Mouse (Mus musculus) adrenal gland, postnatal 14 days (tissue): ENCODE measurements around the gene Dennd6a. TPM values are rescaled to one million over a fixed set of nuclear protein-coding genes. Genes with fewer than 3 reads are reported as not detected.
A peak's percentile ranks its signal among the peaks of the same experiment; 100 is the strongest.
"Not testable (repeated sequence)": the region's sequence is repeated elsewhere in the genome, so short reads cannot be mapped to it uniquely, and the experiment has no call there.

ENCODE experiments used
- DNase-seq: peaks from one replicate; pipeline ENCODE4 v3.0.0; 2021; ENCODE audit warnings: mixed read lengths
- total RNA-seq: library from RNA; stranded (reverse); gene quantifications from 2 replicates; pipeline ENCODE4 v1.2.3, GENCODE M21; 2021

Dennd6a gene
- total RNA-seq, 1 experiment from 2014 or later = 32.5 TPM

DNA sequence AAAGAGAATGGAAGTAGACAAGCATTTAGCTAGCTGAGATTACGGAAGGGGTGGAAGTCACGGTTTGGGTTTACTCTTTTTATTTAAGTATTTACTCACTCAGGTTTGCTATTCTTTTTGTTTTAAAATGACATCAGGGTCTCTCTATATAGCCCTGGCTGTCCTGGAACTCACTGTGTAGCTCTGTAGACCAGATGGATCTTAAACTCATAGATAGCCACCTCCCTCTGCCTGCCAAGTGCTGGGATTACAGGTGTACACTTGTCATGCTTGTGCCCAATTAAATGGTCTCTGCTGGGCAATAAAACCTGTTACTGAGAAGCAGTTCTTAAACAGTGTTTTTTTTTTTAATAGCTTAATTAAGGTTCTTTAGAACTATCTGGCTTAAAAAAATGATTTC, 66.3 kb downstream of the Dennd6a start:
- DNase-seq = no peak

DNA sequence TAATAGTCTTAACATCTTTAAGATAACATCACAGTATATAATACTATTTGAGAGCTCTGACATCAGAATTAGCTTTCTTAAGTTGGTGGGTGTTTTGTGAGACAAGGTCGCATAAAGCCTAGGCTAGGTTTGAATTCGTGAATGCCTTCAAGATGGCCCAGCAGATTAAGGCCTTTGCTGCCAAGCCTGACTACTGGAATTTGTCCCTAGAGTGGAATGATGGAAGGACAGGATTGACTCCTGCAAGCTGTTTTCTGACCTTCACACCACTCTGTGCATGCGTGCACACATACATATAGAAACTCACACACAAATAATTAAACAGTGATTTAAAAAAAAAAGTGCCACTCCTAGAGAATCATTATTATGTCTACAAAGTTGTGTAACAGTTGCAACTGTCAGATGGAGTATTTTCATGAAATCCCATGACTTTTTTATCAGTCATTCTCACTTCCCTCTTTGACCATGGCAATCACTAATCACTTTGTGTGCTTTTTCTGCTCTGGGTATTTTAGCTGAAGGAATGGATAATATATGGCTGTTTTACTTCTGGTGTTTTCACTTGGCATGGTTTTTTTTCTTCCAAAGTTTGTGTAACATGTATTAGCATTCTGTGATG, 69.5 kb downstream of the Dennd6a start:
- no peak for DNase-seq

DNA sequence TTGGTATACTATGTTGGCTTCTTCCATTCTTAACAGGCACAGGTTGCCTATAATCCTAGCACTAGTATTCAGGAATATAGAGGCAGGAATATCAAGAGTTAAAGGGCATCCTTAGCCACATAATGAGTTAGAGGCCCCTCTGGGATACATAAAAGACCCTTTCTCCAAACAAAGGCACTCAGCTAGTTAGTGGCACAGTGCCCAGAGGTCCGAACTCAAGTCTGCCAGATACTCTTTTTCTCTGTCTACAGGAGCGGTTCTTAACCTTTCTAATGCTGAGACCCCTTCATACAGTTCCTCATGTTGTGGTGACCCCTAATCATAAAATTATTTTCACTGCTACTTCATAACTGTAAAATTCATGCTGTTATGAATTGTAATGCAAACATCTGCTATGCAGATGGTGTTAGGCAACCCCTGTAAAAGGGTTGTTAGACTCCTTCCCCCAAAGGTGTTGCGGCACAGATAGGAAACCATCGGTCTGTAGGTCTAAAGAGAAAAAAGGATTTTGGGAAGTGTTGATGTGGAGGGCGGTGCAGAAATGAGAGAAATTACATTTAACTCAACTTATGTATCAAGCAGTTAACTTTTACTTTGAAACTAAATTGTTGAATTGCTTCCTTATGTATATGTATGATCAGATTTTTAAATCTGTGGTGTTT, 72.5 kb downstream of the Dennd6a start:
- DNase-seq = no peak

DNA sequence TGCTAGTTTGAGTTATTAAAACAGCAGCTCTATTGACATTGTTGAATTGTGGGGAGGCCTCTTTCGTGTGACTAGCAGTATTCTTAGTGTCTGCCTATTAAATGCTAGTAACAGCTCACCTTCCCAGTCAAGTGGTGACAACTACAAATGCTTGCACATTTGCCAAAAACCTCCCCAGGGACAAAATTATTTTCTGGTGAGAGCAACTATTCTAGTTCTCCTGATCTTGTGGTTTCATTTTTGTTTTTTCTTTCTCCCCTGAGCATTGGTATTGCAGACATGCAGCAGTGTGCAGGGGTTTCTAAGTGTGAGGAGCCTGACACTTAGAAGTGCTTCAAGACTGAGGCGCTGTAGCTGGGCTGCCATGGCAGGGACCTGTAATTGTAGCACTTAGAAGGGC, 74.2 kb downstream of the Dennd6a start:
- peak; percentile 21 for DNase-seq

DNA sequence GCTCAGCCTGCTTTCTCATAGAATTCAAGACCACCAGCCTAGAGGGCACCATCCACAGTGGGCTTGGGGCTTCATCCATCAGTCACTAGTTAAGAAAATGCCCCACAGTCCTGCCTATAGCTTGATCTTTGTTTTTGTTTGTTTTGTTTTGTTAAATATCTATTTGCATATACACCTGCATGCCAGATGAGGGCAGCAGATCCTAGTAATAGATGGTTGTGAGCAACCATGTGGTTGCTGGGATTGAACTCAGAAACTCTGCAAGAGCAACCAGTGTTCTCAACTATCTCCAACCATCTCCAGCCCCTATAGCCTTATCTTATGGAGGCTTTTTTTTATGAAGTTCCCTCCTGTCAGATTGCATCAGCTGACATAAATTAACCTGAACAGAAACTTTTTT, 78.2 kb downstream of the Dennd6a start:
- no peak for DNase-seq

DNA sequence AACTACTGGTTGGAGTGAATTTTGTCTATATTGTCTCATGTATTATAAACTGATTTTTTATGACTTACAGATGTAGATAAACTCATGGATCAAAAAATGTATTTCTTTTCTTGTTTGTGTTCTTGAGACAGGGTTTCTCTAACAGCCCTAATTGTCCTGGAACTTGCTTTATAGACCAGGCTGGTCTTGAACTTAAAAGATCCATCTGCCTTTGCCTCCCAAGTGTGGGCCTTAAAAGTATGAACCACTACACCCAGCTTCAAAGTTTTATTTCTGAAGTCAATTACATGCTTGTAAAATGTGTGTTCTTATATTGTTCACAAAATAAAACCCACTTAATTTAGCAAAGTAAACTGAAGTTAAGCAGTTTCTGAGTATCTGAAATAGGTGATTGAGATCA, 84.5 kb downstream of the Dennd6a start:
- DNase-seq = no peak

DNA sequence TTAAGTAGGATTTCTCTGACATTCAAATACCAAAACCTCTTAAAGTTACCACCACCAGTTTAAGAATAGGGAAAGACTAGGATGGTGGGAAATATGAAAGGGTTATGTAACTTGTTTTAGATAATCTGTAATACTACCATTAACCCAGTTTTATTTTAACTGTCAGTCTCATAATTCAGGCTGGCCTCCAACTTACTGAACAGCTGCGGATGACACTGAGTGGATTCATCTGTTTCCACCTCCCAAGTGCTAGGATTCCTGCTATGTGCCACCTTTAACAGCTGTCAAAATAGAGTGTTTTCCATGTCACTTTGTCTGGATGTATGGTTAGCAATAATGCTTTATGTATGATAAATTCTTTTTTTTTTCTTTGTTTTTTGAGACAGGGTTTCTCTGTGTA, 86.6 kb downstream of the Dennd6a start:
- no peak for DNase-seq

DNA sequence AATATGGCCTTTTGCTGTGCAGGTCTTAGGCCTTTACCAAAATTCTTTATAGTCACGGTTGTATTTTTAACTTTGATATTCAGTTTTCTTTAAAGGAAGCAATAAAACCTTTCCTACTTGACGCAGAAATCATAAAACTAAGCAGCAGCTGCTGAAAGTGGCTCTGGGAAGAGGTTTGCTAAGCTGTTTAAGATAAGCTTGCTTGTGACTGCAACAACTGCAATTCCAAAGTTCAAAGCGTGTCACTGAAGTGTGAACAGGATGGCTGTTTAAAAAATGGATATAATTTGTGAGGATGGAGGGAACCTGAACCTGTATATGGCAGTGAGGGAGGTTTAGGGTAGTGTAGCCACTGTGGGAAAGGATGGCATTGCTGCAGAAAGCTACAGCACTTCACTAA, 88.4 kb downstream of the Dennd6a start:
- no peak for DNase-seq

DNA sequence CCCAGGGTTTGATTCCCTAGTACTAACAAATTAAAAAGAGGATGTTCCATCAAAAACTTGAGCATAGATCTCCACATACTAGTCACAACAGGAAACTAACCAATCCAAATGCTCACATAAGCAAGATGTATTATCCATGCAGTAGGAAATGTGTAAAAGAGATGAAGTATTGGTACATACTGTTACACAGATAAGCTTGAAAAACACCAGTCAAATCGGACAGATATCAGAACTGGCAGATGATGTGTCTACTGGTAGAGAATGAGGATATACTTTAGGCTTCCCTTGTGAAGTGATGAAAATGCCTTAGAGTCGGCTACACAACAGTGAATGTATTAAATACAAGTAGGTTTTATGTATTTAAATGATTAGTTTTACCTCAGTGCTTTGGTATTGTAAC, 88.8 kb downstream of the Dennd6a start:
- no peak for DNase-seq

DNA sequence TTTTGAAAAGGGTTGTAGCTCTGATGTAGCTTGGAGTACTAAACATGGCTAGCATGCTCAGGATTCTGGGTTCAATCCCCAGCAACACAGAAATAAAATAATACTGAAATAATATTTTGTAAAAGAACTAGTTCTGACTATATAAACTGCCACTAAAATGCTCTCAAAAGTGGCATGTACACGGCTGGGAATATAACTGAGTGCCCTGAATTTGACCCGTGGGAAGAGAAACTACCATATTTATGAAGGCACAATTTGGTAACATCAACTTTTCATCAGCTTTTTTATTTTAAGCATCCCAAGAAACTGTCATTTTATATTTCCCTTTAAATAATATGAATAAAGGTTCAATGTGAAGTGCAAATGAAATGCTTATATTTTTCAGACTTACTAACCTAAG, 90.2 kb downstream of the Dennd6a start:
- no peak for DNase-seq

DNA sequence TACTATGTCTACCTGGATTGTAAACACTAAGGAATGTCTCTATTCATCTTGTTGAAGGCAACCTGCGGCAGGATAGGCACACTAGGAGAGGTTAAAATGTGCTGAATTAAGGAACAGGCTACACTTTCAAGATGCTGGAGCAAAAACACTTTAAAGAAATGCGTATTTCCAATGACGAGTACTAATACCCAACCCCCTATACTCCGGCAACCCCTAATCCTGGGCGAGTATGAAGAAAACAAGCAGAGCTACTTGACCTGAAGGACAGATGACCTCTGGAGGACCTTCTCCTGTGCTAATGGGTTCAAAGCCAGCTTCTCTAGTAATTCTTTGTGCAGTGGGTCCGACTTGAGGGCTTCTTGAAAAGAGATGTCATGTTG, 94.3 kb downstream of the Dennd6a start:
- no peak for DNase-seq

DNA sequence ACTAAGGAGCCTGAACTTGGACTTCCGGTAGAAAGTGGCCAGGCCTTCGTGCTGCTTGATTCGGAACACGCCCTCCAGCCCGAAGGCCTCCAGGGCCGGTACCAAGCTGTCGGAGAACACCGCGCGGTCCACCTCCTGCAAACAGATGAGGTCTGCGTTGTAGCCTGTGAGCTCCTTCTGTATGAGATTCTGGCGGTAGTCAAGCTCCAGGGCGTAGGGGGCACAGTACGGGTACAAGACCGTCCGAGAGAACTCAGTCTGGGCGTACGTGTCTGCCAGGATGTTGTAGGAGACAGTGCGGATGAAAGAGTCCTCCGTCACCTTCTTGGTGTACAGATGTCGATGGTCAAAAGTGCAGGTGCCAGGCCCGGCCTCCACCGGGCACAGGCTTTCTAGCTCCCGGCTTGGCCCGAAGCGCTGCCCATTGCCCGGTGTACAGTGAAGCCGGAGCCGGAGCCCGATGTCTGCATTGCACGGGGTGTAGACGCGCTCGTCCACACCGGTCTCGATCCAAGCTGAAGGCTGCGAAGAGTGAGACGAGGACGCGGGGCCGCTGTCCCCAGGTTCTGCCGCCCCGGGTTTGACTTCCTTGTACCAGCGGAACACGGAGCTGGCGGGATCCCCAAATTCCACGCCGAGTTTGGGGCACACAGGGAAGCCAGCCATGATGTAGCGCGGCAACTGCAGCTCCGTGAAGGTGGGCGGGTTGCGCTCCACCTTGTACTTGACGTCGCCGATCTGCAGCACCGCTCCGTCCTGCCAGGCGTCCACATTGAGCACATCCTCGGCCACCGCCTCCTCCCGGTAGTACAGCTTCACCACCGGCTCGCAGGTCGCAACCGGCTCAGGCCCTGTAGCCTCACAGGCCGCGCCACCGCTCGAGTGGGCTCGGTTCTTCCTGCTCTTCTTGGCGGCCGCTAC, 95.0 kb downstream of the Dennd6a start:
- peak; percentile 70 for DNase-seq

DNA sequence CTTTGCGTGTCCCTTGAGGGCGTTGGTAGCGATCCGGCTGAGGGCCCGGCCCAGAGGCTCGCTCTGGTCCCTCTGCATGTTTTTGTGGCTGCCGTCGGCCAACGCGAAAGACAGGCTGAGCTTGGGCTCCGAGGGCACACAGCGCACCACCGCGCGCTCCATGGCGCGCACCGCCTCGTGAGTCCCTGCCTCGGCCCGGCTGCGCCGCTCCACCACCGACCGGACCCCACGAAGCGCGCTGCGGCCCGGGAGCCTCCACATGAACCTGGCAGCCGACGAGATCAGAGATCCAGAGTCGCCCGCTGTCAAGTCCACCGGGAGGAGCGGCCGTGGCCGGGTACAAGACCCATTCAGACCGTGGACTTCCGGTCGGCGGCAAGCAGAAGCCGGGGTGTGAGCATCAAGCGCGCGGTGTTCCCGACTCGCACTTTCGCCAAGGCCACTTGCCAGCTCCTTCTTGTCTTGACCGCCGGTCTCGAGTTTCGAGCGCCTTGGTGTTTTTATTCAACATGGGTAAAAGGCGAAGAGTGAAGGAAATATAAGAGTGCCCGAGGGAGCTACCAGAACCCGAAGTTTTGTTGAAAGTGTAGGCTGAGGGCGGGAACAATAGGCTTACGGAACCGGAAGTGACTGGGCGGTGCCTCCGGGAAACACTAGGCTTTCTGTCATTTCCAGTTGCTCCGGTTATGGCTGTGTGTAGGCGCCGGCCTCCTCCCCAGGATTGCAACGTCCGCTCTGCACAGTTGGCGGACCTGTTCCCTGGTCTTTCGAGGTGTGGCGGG, 95.8 kb downstream of the Dennd6a start, which contains the start of gene Pde12:
Gene Pde12 (minus strand): TSS at position 592 of the 782 bp plus-strand sequence.
- DNase-seq = peak; percentile 90

DNA sequence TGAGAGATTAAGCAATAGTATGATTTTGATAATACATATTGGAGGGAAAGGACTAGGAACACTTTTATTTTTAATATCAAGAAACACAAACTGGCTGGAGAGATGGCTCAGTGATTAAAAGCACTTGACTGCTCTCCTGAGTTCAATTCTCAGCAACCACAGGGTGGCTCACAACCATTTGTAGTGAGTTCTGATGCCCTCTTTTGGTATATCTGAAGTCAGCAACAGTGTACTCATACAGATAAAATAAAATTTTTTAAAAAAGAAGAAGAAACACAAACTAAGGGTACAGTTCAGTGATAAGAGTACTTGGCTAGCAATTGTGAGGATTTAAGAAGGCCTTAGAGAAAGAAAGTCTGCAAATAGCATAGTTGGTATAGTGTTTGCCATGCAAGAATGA, 97.3 kb downstream of the Dennd6a start:
- no peak for DNase-seq

DNA sequence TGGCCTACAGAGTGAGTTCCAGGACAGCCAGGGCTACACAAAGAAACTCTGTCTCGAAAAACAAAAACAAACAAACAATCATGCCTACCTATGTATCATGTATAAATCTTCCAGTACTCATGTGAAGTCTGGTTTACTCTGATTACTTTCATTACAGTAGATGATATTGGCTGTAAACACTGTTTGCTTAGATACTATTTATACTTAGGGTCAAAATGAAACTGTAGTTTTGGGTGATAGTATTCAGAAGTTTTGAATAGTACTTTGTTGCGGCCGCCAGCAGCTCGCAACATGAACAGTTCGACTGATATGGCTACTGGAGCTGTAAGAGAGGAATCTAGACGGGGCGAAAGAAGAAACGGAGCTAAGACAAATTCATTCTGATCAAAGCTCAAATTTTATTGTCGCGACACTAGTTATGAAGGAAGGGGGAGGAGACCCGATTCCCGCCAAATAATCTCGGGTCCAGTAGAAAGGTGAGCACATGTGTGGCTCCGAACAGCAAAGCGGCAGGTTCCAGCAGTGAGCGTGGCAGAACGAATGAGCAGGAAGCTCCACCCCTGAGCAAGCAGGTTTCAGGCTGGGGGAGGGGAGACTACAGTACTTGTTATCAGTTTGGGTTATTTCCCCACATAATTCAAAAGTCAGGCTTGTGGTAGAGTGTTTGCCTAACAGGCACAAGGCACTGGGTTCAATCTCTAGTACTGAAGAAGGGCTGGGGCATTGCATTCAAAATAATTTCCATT, 98.4 kb downstream of the Dennd6a start:
- not testable (repeated sequence) for DNase-seq

DNA sequence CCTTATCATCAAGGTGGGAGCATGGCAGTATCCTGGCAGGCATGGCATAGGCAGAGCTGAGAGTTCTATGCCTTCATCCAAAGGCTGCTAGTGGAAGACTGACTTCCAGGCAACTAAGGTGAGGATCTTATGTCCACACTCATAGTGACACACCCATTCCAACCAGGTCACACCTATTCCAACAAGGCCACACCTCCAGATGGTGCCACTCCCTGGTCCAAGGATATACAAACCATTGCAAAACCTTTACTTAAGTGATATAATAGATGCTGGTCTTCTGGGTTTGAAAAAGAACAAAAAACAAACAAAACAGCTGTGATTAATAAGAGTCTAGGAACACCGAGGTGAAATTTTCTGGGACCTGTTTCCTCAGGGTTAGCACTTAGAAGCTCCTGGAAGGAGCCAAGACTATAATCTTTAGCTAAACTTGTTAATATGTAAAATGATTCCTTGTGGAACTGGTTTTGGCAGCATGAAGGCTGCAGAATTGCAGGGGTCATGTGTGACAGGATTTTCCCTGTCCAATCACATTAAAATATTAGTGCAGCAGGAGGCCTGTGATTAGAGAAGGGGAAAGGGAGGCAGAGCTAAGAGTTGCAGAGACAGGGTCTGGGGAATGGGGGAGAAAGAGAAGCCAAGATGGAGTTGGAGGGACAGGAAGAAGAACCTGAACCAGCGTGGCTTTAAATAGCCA, 101.0 kb downstream of the Dennd6a start:
- not testable (repeated sequence) for DNase-seq

DNA sequence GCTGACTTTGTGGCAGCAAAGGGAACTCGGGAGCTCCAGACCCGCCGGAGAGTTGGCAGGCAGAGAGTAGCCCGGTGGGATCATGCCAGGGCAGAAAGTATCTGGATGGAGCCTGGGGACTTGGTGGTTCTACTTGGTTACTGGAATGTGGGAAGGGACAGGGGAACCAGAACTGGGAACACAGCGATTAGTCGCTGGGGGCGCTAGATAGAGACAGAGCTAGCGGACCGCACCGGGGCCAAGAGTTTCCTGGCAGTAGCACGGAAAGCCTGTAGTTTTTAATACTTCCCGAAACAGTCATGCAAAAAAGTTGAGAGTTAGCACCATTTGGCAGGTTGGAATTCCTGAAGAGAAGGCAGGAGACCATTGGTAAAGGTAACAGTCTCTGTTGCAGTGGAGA, 101.7 kb downstream of the Dennd6a start:
- peak; percentile 65 for DNase-seq

DNA sequence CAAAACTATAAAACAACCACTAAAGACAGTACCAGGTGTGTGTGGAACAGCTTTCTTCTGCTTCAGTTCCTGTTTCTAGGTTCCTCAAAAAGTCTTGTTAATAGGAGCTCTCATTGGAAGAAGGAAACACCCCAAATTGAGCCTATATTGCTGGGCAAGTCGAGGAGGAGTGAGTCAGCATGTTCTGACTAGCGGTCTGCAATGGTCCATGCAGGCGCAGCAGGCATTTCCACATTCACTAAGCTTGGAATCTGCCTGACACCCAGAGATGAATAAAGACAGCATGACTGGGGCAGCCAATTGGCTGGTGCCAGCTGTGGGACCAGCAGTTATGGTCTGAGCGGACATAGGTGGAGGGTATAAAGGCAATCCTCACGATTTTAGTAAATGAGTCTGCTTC, 102.1 kb downstream of the Dennd6a start:
- DNase-seq = no peak
